Mouse (Mus musculus) testis, adult 2 months (tissue): ENCODE data around the gene Fam71e2.

Experiments used
- CTCF ChIP-seq: fragments of 200-500 bp; IDR thresholded peaks from 2 replicates; pipeline ENCODE4 v1.5.1; 2012; ENCODE audit warnings: low read depth, mild to moderate bottlenecking, inconsistent platforms, low read length, moderate library complexity; ENCODE audit not compliant: control insufficient read depth, insufficient read depth, insufficient replicate concordance
- POLR2A ChIP-seq: fragments of 200-500 bp; IDR thresholded peaks from 2 replicates; pipeline ENCODE4 v1.6.1; 2012; ENCODE audit warnings: low read depth, mild to moderate bottlenecking, inconsistent platforms, low read length, moderate library complexity; ENCODE audit not compliant: control insufficient read depth

DNA sequence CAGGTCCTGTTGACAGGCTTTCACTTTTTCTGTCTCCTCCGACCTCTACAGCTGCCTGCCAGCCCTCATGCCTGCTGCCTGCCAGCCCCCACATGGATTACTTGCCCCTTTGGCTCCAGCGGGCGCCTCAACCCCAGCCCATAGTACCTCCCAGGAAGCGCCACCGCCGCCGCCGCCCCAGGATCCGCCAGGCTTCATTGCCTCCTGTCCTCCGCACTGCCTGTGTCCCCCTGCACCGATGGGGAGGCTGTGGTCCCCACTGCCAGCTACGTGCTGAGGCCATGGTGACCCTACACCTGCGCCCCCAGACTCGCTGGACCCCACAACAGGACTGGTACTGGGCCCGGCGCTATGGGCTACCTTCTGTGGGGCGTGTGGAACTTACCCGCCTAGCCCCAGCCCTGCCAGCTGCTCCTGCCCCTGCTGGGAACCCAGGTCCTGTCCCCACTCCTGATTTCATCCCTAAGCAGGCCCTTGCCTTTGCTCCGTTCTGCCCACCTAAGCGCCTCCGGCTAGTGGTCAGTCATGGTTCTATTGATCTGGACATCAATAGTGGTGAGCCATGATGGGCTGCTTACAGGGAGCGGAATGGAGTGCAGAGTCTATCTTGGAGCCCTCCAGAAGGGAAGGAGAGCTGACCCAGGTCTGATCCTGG, 24.6 kb downstream of the Fam71e2 start:
- TF ChIP-seq CTCF (no peak), POLR2A (no peak)
